Mouse (Mus musculus) kidney, postnatal 0 days (tissue): ENCODE results near the gene Mrps18b. TPM values are rescaled to one million over a fixed set of nuclear protein-coding genes. Genes with fewer than 3 reads are reported as not detected.

ENCODE experiments used
- ATAC-seq: fragments of 200-750 bp; cut with Nextera tagmentation; replicated peaks from 2 replicates; pipeline ENCODE4 v1.8.0; 2017; ENCODE audit warnings: low read depth, moderate number of reproducible peaks, moderate TSS enrichment, moderate library complexity; ENCODE audit not compliant: low FRiP score
- DNase-seq: peaks from one replicate; pipeline ENCODE4 v3.0.0-alpha.2; 2016; ENCODE audit warnings: low spot score
- H3K27ac ChIP-seq: fragments of 300-500 bp; sonication (generic); 2 replicates; pipeline ENCODE4 v1.5.1; 2014; ENCODE audit warnings: mild to moderate bottlenecking
- H3K27me3 ChIP-seq: fragments of 300-500 bp; sonication (generic); 2 replicates; pipeline ENCODE4 v1.6.1; 2014; ENCODE audit warnings: low read length, mixed read lengths; ENCODE audit not compliant: insufficient read depth
- H3K36me3 ChIP-seq: fragments of 300-500 bp; sonication (generic); 2 replicates; pipeline ENCODE4 v1.6.1; 2014; ENCODE audit warnings: low read length, mixed read lengths; ENCODE audit not compliant: insufficient read depth
- H3K4me1 ChIP-seq: fragments of 300-500 bp; sonication (generic); replicated peaks from 2 replicates; pipeline ENCODE4 v1.6.1; 2014; ENCODE audit warnings: antibody characterized with exemption, low read length, mixed read lengths; ENCODE audit not compliant: insufficient read depth
- H3K4me2 ChIP-seq: fragments of 300-500 bp; sonication (generic); 2 replicates; pipeline ENCODE4 v1.6.1; 2014; ENCODE audit warnings: mild to moderate bottlenecking, low read length, moderate library complexity, mixed read lengths
- H3K4me3 ChIP-seq: fragments of 300-500 bp; sonication (generic); replicated peaks from 2 replicates; pipeline ENCODE4 v1.5.1; 2014; ENCODE audit warnings: low read depth, low read length
- H3K9ac ChIP-seq: fragments of 300-500 bp; sonication (generic); 2 replicates; pipeline ENCODE4 v1.6.1; 2014; ENCODE audit warnings: low read depth, low read length
- H3K9me3 ChIP-seq: fragments of 300-500 bp; sonication (generic); replicated peaks from 2 replicates; pipeline ENCODE4 v1.6.1; 2016; ENCODE audit warnings: low read length, inconsistent platforms, mixed read lengths
- CTCF ChIP-seq: IDR thresholded peaks from 2 replicates; pipeline ENCODE4 v1.5.1; 2016; ENCODE audit warnings: antibody characterized with exemption, low read depth, mild to moderate bottlenecking, moderate library complexity
- WGBS: fragments of 180-500 bp; shearing (Covaris S2); extraction: QIAGEN DNeasy Blood & Tissue Kit; methylation state at CpG from one replicate; pipeline ENCODE4 v1.1.7; 2014; 5-methylcytosine and 5-hydroxymethylcytosine counted together
- microRNA counts: library from miRNA; unstranded; fragments of <30 nt; microRNA quantifications from one replicate; lab custom pipeline; 2015
- microRNA-seq: library from miRNA; unstranded; fragments of <30 nt; microRNA quantifications from one replicate; pipeline ENCODE4, GENCODE M21; 2016
- polyA plus RNA-seq: library from polyadenylated mRNA; unstranded; fragments of >200 nt; fragmentation: Nextera tagmentation; extraction: Ambion mirVana; gene quantifications from 2 replicates; pipeline ENCODE4 v1.2.1, GENCODE M21; 2015

The Mrps18b gene
- polyA plus RNA-seq, 1 experiment from 2014 or later, result 94.7 TPM

DNA sequence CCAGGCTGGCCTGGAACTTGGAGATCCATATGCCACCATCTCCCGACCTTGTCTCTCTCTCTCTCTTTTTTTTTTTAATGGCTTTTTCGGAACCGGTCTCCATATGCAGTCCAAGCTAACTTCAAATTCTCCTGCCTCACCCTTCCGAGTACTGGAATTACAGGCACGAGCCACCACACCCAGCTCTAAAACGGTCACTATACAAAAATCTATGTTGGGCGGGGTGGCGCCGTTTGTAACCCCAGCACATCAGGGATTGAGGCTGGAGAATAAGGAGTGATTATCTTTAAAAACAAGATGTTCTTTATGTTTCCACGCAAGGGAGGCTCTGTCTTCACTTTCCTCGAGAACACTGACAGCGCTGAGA is 55.4 kb downstream of the Mrps18b start:
- DNase-seq (no peak), ATAC-seq (no peak)
- Histone ChIP-seq H3K27ac (peak overlapping the region; percentile 85), H3K9me3 (no peaks in the 10 kb centered on the region), H3K4me2 (peak overlapping the region; percentile 74), H3K4me1 (peaks cover 11% of the 10 kb centered on the region; the same call in 1 of the 2 replicates), H3K9ac (peak overlapping the region; percentile 74), H3K36me3 (no peaks in the 10 kb centered on the region), H3K4me3 (peak overlapping the region; percentile 69), H3K27me3 (no peaks in the 10 kb centered on the region)
- TF ChIP-seq CTCF, result no peak
- WGBS, result 3% methylated on average over 12 of the region's 12 CpGs

MicroRNAs within 50 kb of the gene (microRNA counts, 519-probe panel; counts per million panel counts)
- microRNA mmu-miR-1894-3p (lab: Ali Mortazavi, UCI) (330 counts per million, percentile 68 among the panel's probes with 10 or more counts), microRNA mmu-miR-1894-5p (lab: Ali Mortazavi, UCI) (330 counts per million, percentile 68 among the panel's probes with 10 or more counts), microRNA mmu-miR-877 (lab: Ali Mortazavi, UCI) (330 counts per million, percentile 68 among the panel's probes with 10 or more counts)

Small RNAs within 50 kb of the gene (microRNA-seq; reads per million reads assigned to microRNA genes)
- gene Gm28033 (1.4 reads per million), gene Mir1894 (not detected), gene Mir877 (33.9 reads per million, percentile 40 among the genes with 10 or more reads in this experiment)

Other genes starting within 250 kb of the Mrps18b start
- 12.7 and 13.5 TPM in 2 replicates for gene Vars2, start 248.8 kb downstream of the Mrps18b start, polyA plus RNA-seq
- gene Gtf2h4, start 242.7 kb downstream of the Mrps18b start, polyA plus RNA-seq, result 35.6 and 36.5 TPM in 2 replicates
- gene Ddr1, start 211.8 kb downstream of the Mrps18b start, polyA plus RNA-seq, result 89.1 and 94.3 TPM in 2 replicates
- gene Ier3, start 94.7 kb downstream of the Mrps18b start, polyA plus RNA-seq, result 83.6 and 93.1 TPM in 2 replicates
- gene Flot1, start 93.2 kb downstream of the Mrps18b start, polyA plus RNA-seq, result 52.2 and 54.5 TPM in 2 replicates
- 503 and 575 TPM in 2 replicates for gene Tubb5, start 78.1 kb downstream of the Mrps18b start, polyA plus RNA-seq
- 5.4 and 5.6 TPM in 2 replicates for gene Mdc1, start 74.9 kb downstream of the Mrps18b start, polyA plus RNA-seq
- gene Nrm, start 55.1 kb downstream of the Mrps18b start, polyA plus RNA-seq, result 36.9 and 44.6 TPM in 2 replicates
- 16.2 and 17.2 TPM in 2 replicates for gene Ppp1r18, start 50.8 kb downstream of the Mrps18b start, polyA plus RNA-seq
- 29.2 and 33.3 TPM in 2 replicates for gene Dhx16, start 36.6 kb downstream of the Mrps18b start, polyA plus RNA-seq
- 36.6 and 39.1 TPM in 2 replicates for gene 2310061I04Rik, start 19.0 kb downstream of the Mrps18b start, polyA plus RNA-seq
- 28.4 and 36.9 TPM in 2 replicates for gene Atat1, start 6.3 kb downstream of the Mrps18b start, polyA plus RNA-seq
- 28.8 and 29.7 TPM in 2 replicates for gene Ppp1r10, start within 50 bp of the Mrps18b start, polyA plus RNA-seq
- gene Abcf1, start 53.4 kb upstream of the Mrps18b start, polyA plus RNA-seq, result 78.6 and 90.2 TPM in 2 replicates
- gene Gnl1, start 63.5 kb upstream of the Mrps18b start, polyA plus RNA-seq, result 38.2 and 43.7 TPM in 2 replicates
- gene Prr3, start 63.8 kb upstream of the Mrps18b start, polyA plus RNA-seq, result 27.9 and 29.3 TPM in 2 replicates
- 1.3 and 1.7 TPM in 2 replicates for gene H2-T24, start 104.2 kb upstream of the Mrps18b start, polyA plus RNA-seq
- 14.2 and 16.1 TPM in 2 replicates for gene H2-T23, start 116.5 kb upstream of the Mrps18b start, polyA plus RNA-seq
- 16.4 and 18.6 TPM in 2 replicates for gene H2-T22, start 126.4 kb upstream of the Mrps18b start, polyA plus RNA-seq
- gene Gm6034, start 126.6 kb upstream of the Mrps18b start, polyA plus RNA-seq, result not detected in 2 replicates
- 0.13 and 0.22 TPM in 2 replicates for gene Gm11127, start 142.0 kb upstream of the Mrps18b start, polyA plus RNA-seq
- not detected in 2 replicates for gene Gm19684, start 205.3 kb upstream of the Mrps18b start, polyA plus RNA-seq
- gene Gm7030, start 213.0 kb upstream of the Mrps18b start, polyA plus RNA-seq, result not detected in 2 replicates